ENCODE assay signal across 20 mouse cellular contexts in the genomic region with DNA sequence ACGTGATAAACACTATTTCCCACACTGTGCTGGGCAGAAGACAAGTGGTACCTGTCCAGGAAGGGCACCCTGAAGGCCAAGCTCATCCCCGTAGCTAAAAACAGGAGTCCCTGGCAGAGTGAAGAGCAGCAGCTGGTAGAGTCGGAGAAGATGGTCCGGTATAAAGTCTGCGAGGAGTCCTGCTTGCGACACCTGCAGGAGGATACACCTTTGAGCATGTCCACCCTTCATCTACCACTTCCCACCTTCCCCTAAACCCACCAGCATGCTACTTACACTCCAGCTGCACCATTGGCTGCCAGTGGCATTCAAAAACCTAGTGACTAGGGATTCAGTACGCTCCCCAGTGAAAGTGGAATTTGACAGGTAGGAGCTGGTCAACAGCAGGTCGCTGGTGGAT. TPM values are rescaled to one million over a fixed set of nuclear protein-coding genes. Genes with fewer than 3 reads are reported as not detected.
DNase-seq lines count a peak whose midpoint lies in the region; ATAC-seq and TF ChIP-seq lines count a peak whose summit lies in the region.
"Had no signal": no experiment of that assay in that cellular context is flagged by ENCODE, and none has a peak within 500 bp of the region (broad histone marks: within the 10 kb centered on the region; RNA-seq: fewer than 3 reads in every experiment).

No protein-coding gene starts in this region.

- H3K4me2 ChIP-seq in liver, embryonic 13.5 days, result peak overlapping the region; percentile 89
- no peak overlapping the region for H3K4me2 ChIP-seq in myocyte (ENCODE audit: low read depth)
- H3K4me2 ChIP-seq: forebrain, embryonic 15.5 days; hindbrain, embryonic 12.5 days had no signal

- H3K4me3 ChIP-seq in heart, adult 2 months, result no peak overlapping the region
- peak overlapping the region; percentile 14; the same call in 1 of the 2 replicates for H3K4me3 ChIP-seq in E14TG2a.4 (replicated peaks; ENCODE audit: low read length)
- H3K4me3 ChIP-seq in liver, embryonic 13.5 days (replicated peaks), result 0 out of 2 replicates have a peak overlapping the region, but pooled peaks have one; percentile 4
- H3K4me3 ChIP-seq in myocyte, result no peak overlapping the region
- no peak overlapping the region for H3K4me3 ChIP-seq in gastrocnemius, adult 2 months
- H3K4me3 ChIP-seq: embryonic facial prominence, embryonic 10.5 days; forebrain, embryonic 15.5 days; heart, embryonic 10.5 days; hindbrain, embryonic 12.5 days had no signal

- TF ChIP-seq CTCF in heart, adult 2 months (IDR thresholded peaks at IDR 0.05), result no peak
- no peak for TF ChIP-seq CTCF in E14TG2a.4 (conservative IDR thresholded peaks at IDR 0.05; ENCODE audit: low read length)
- TF ChIP-seq CTCF in gastrocnemius, adult 2 months (IDR thresholded peaks at IDR 0.05), result no peak

- no peak for TF ChIP-seq EP300 in heart, adult 2 months (IDR thresholded peaks at IDR 0.05; ENCODE audit: insufficient read depth, low read depth, low read length)

- peaks cover 29% of the 10 kb centered on the region for H3K36me3 ChIP-seq in heart, adult 2 months (ENCODE audit: control insufficient read depth, insufficient read depth, low read length)
- peaks cover 77% of the 10 kb centered on the region for H3K36me3 ChIP-seq in E14TG2a.4 (ENCODE audit: insufficient read depth, low read length)
- peaks cover 65% of the 10 kb centered on the region for H3K36me3 ChIP-seq in liver, embryonic 13.5 days
- H3K36me3 ChIP-seq in myocyte (ENCODE audit: control insufficient read depth, insufficient read depth), result peaks cover 59% of the 10 kb centered on the region

- no peaks in the 10 kb centered on the region for H3K79me2 ChIP-seq in heart, adult 2 months (replicated peaks; ENCODE audit: control insufficient read depth, insufficient read depth, low read length)
- peaks cover 45% of the 10 kb centered on the region for H3K79me2 ChIP-seq in myocyte (ENCODE audit: control insufficient read depth, insufficient read depth)

- intact Hi-C loops in heart, adult 2 months (cut with DNase I), result no loop called here
- intact Hi-C loops in gastrocnemius, adult 2 months (cut with DNase I), result no loop called here

- H3K4me1 ChIP-seq in heart, adult 2 months (ENCODE audit: control insufficient read depth, insufficient read depth, low read length), result peaks cover 7% of the 10 kb centered on the region
- H3K4me1 ChIP-seq in E14TG2a.4 (replicated peaks; ENCODE audit: low read depth, low read length), result peaks cover 81% of the 10 kb centered on the region
- H3K4me1 ChIP-seq in liver, embryonic 13.5 days (replicated peaks), result peaks cover 61% of the 10 kb centered on the region

- WGBS in heart, adult 2 months, result 90% methylated on average over 8 of the region's 8 CpGs
- 83% methylated on average over 8 of the region's 8 CpGs for WGBS in liver, embryonic 13.5 days (ENCODE audit: insufficient replicate concordance)

- DNase-seq in heart, adult 11 months, result peak; percentile 80
- DNase-seq in heart, adult 2 months, result no peak
- DNase-seq in liver, embryonic 13.5 days, result no peak
- DNase-seq in cerebellum, adult 9-10 months, result no peak
- DNase-seq in gastrocnemius, adult 2 months, result no peak
- DNase-seq: adrenal gland, adult 2 months; adrenal gland, postnatal 25 days; cerebellum, adult 18-20 months; cerebellum, postnatal 10 days; gastrocnemius, postnatal 14 days; heart, postnatal 10 days; heart, postnatal 4 days had no signal

- no peak for TF ChIP-seq POLR2A in heart, adult 2 months (IDR thresholded peaks at IDR 0.05; ENCODE audit: insufficient read depth, low read depth, low read length)
- peak; percentile 47 for TF ChIP-seq POLR2A in myocyte (IDR thresholded peaks at IDR 0.05; ENCODE audit: insufficient read length, low read depth)

- H3K9ac ChIP-seq in heart, adult 2 months (ENCODE audit: low read depth, low read length), result no peak overlapping the region
- 0 out of 2 replicates have a peak overlapping the region, but pooled peaks have one; percentile 2 for H3K9ac ChIP-seq in liver, embryonic 13.5 days
- H3K9ac ChIP-seq: forebrain, embryonic 15.5 days; hindbrain, embryonic 12.5 days had no signal

- no peaks in the 10 kb centered on the region for H3K27me3 ChIP-seq in heart, adult 2 months (ENCODE audit: control insufficient read depth, insufficient read depth, low read length)
- H3K27me3 ChIP-seq in E14TG2a.4 (ENCODE audit: insufficient read depth, low read length), result no peaks in the 10 kb centered on the region
- H3K27me3 ChIP-seq in liver, embryonic 13.5 days, result no peaks in the 10 kb centered on the region
- H3K27me3 ChIP-seq in myocyte (ENCODE audit: control insufficient read depth, insufficient read depth, insufficient read length), result no peaks in the 10 kb centered on the region
- H3K27me3 ChIP-seq: forebrain, embryonic 15.5 days; hindbrain, embryonic 12.5 days had no signal

- H3K9me3 ChIP-seq in E14TG2a.4 (ENCODE audit: low read length), result peaks cover 22% of the 10 kb centered on the region; the same call in 1 of the 2 replicates
- no peaks in the 10 kb centered on the region for H3K9me3 ChIP-seq in liver, embryonic 13.5 days (replicated peaks)
- H3K9me3 ChIP-seq: embryonic facial prominence, embryonic 10.5 days; forebrain, embryonic 15.5 days; heart, embryonic 10.5 days; hindbrain, embryonic 12.5 days had no signal

- no peak overlapping the region for H3ac ChIP-seq in myocyte (ENCODE audit: control insufficient read depth, insufficient read length)

- H3K27ac ChIP-seq in heart, adult 2 months, result no peak overlapping the region
- H3K27ac ChIP-seq in liver, embryonic 13.5 days, result peak overlapping the region; percentile 4; the same call in 1 of the 2 replicates
- H3K27ac ChIP-seq in gastrocnemius, adult 2 months, result no peak overlapping the region
- H3K27ac ChIP-seq: embryonic facial prominence, embryonic 10.5 days; forebrain, embryonic 15.5 days; heart, embryonic 10.5 days; hindbrain, embryonic 12.5 days had no signal

- ATAC-seq in liver, embryonic 13.5 days (ENCODE audit: low read depth), result no peak
- ATAC-seq: forebrain, embryonic 15.5 days had no signal

TF ChIP-seq in myocyte, 11 proteins besides CTCF, POLR2A, EP300 and RAD21:
- TF ChIP-seq SRF (IDR thresholded peaks at IDR 0.05; ENCODE audit: control insufficient read depth, insufficient read length, low read depth) (no peak), POLR2AphosphoS2 (IDR thresholded peaks at IDR 0.05; ENCODE audit: insufficient read length, low read depth) (peak; percentile 58)

RNA-seq across cellular contexts. Expression of gene Slc3a2, which starts 14.2 kb away (rescaled TPM):
- 10 to 100 TPM; 41.0 to 42.2 TPM for total RNA-seq in heart, adult 2 months (2021)
- 60.9 and 61.1 TPM in 2 replicates for polyA plus RNA-seq in heart, adult 2 months (2012; rRNA removed)
- polyA plus RNA-seq in liver, embryonic 13.5 days (2015; fragmentation: Nextera tagmentation; extraction: Ambion mirVana), result 118 and 128 TPM in 2 replicates
- polyA plus RNA-seq in myocyte (2012; fragmentation: generic; extraction: Trizol), result 806 TPM
- 10 to 100 TPM; 33.9 to 35.1 TPM for total RNA-seq in gastrocnemius, adult 2 months (2021)

RNA-seq across cellular contexts. Expression of gene Wdr74, which starts 26.7 kb away (rescaled TPM):
- total RNA-seq in heart, adult 2 months (2021), result 10 to 100 TPM; 18.7 to 19.2 TPM
- polyA plus RNA-seq in heart, adult 2 months (2012; rRNA removed), result 15.7 and 18.2 TPM in 2 replicates
- 80.8 and 81.6 TPM in 2 replicates for polyA plus RNA-seq in liver, embryonic 13.5 days (2015; fragmentation: Nextera tagmentation; extraction: Ambion mirVana)
- 109 TPM for polyA plus RNA-seq in myocyte (2012; fragmentation: generic; extraction: Trizol)
- 10 to 100 TPM; 15.4 to 16.4 TPM for total RNA-seq in gastrocnemius, adult 2 months (2021)

RNA-seq across cellular contexts. Expression of gene 1700092M07Rik, which starts 31.6 kb away (rescaled TPM):
- total RNA-seq in heart, adult 2 months (2021), result under 1 TPM in 1 of 2 experiments, not detected in 1; 0.57 TPM
- 0.62 and 1.3 TPM in 2 replicates for polyA plus RNA-seq in heart, adult 2 months (2012; rRNA removed)
- 0.81 and 1.3 TPM in 2 replicates for polyA plus RNA-seq in liver, embryonic 13.5 days (2015; fragmentation: Nextera tagmentation; extraction: Ambion mirVana)
- polyA plus RNA-seq in myocyte (2012; fragmentation: generic; extraction: Trizol), result 0.94 TPM
- total RNA-seq in gastrocnemius, adult 2 months (2021), result not detected
- total RNA-seq: gastrocnemius, postnatal 14 days; heart, postnatal 10 days; heart, postnatal 4 days had no signal
- polyA plus RNA-seq: adrenal gland, adult 2 months; heart, embryonic 14.5 days had no signal

RNA-seq across cellular contexts. Expression of gene Stx5a, which starts 32.3 kb away (rescaled TPM):
- 10 to 100 TPM; 23.8 to 25.3 TPM for total RNA-seq in heart, adult 2 months (2021)
- 33.4 and 49.3 TPM in 2 replicates for polyA plus RNA-seq in heart, adult 2 months (2012; rRNA removed)
- 48.2 and 51.9 TPM in 2 replicates for polyA plus RNA-seq in liver, embryonic 13.5 days (2015; fragmentation: Nextera tagmentation; extraction: Ambion mirVana)
- polyA plus RNA-seq in myocyte (2012; fragmentation: generic; extraction: Trizol), result 49.5 TPM
- 10 to 100 TPM; 20.8 to 22.1 TPM for total RNA-seq in gastrocnemius, adult 2 months (2021)

RNA-seq across cellular contexts. Expression of gene Chrm1, which starts 45.4 kb away (rescaled TPM):
- not detected for total RNA-seq in heart, adult 2 months (2021)
- polyA plus RNA-seq in heart, adult 2 months (2012; rRNA removed), result 0.09 and 0.21 TPM in 2 replicates
- polyA plus RNA-seq in liver, embryonic 13.5 days (2015; fragmentation: Nextera tagmentation; extraction: Ambion mirVana), result not detected in 2 replicates
- polyA plus RNA-seq in myocyte (2012; fragmentation: generic; extraction: Trizol), result not detected
- total RNA-seq in gastrocnemius, adult 2 months (2021), result not detected
- total RNA-seq: heart, postnatal 10 days; heart, postnatal 4 days had no signal
- polyA plus RNA-seq: C2C12 had no signal

Comparison
In these comparisons a context has a peak if more than half of its experiments do, and no peak if none do; other contexts are left out.
1. H3K4me3 ChIP-seq: peak in E14TG2a.4 (single experiment) and liver, embryonic 13.5 days (single experiment); none in heart, adult 2 months (single experiment), myocyte (single experiment) and gastrocnemius, adult 2 months (single experiment).